Mouse (Mus musculus) midbrain, embryonic 14.5 days (tissue): Measurements from ENCODE around the gene Arsg. TPM values are rescaled to one million over a fixed set of nuclear protein-coding genes. Genes with fewer than 3 reads are reported as not detected.
"Not testable (repeated sequence)": the region's sequence is repeated elsewhere in the genome, so short reads cannot be mapped to it uniquely, and the experiment has no call there.

Experiments
- ATAC-seq: fragments of 200-750 bp; cut with Nextera tagmentation; 2 replicates; pipeline ENCODE4 v1.8.0; 2017; ENCODE audit warnings: moderate number of reproducible peaks, moderate library complexity; ENCODE audit not compliant: low FRiP score, low TSS enrichment
- DNase-seq: peaks from one replicate; pipeline ENCODE4 v3.0.0-alpha.2; 2015
- H3K27ac ChIP-seq: fragments of 300-500 bp; sonication (generic); replicated peaks from 2 replicates; pipeline ENCODE4 v1.5.1; 2014; ENCODE audit warnings: mild to moderate bottlenecking, low read depth, low read length, moderate library complexity
- H3K27me3 ChIP-seq: fragments of 300-500 bp; sonication (generic); 2 replicates; pipeline ENCODE4 v1.6.1; 2014; ENCODE audit warnings: low read length, control low read depth, mixed read lengths; ENCODE audit not compliant: control insufficient read depth, insufficient read depth
- H3K36me3 ChIP-seq: fragments of 300-500 bp; sonication (generic); 2 replicates; pipeline ENCODE4 v1.6.1; 2014; ENCODE audit warnings: low read length, control low read depth; ENCODE audit not compliant: control insufficient read depth, insufficient read depth
- H3K4me1 ChIP-seq: fragments of 300-500 bp; sonication (generic); 2 replicates; pipeline ENCODE4 v1.6.1; 2014; ENCODE audit warnings: mild to moderate bottlenecking, antibody characterized with exemption, low read length, control low read depth; ENCODE audit not compliant: control insufficient read depth, insufficient read depth
- H3K4me2 ChIP-seq: fragments of 300-500 bp; sonication (generic); 2 replicates; pipeline ENCODE4 v1.6.1; 2014; ENCODE audit warnings: mild to moderate bottlenecking, low read length, moderate library complexity
- H3K4me3 ChIP-seq: fragments of 300-500 bp; sonication (generic); replicated peaks from 2 replicates; pipeline ENCODE4 v1.5.1; 2014; ENCODE audit warnings: low read depth, low read length
- H3K9ac ChIP-seq: fragments of 300-500 bp; sonication (generic); replicated peaks from 2 replicates; pipeline ENCODE4 v1.6.1; 2014; ENCODE audit warnings: mild to moderate bottlenecking, low read length, moderate library complexity
- H3K9me3 ChIP-seq: fragments of 300-500 bp; sonication (generic); 2 replicates; pipeline ENCODE4 v1.6.1; 2016; ENCODE audit warnings: low read length, control low read depth, mixed read lengths; ENCODE audit not compliant: control insufficient read depth
- WGBS: fragments of 180-500 bp; shearing (Covaris S2); extraction: QIAGEN DNeasy Blood & Tissue Kit; methylation state at CpG from one replicate; pipeline ENCODE4 v1.1.7; 2014; 5-methylcytosine and 5-hydroxymethylcytosine counted together
- polyA plus RNA-seq: library from polyadenylated mRNA; unstranded; fragments of >200 nt; fragmentation: Nextera tagmentation; extraction: Ambion mirVana; gene quantifications from 2 replicates; pipeline ENCODE4 v1.2.1, GENCODE M21; 2014

Arsg gene
- polyA plus RNA-seq, 1 experiment from 2014 or later: 2.7 TPM

DNA sequence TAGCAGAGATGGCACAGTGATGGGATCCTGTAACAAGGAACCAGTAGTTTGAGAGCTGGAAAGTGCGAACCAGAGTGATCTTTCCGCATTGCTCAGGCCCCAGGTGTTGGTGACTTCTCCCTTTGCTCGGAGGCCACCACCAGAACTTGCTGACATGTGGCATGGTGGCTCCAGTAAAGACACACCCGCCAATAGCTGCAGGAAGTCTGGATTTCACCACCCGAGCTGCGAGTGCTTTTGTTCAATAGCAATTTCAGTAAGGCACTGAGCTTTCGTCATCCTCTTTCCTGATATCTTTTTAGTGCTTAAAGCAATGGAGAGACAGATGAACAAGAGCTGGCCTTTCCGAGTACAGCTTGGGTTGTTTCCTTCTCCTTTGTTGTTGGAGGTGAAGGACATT is 7.3 kb downstream of the Arsg start:
- Histone ChIP-seq H3K4me2 (no peak overlapping the region), H3K9ac (no peak overlapping the region), H3K27ac (no peak overlapping the region), H3K9me3 (no peaks in the 10 kb centered on the region), H3K4me1 (0 out of 2 replicates have a peak, but pooled peaks cover 2% of the 10 kb centered on the region), H3K27me3 (no peaks in the 10 kb centered on the region), H3K4me3 (no peak overlapping the region), H3K36me3 (no peaks in the 10 kb centered on the region)
- ATAC-seq (no peak), DNase-seq (no peak)
- 86% methylated on average over 8 of the region's 8 CpGs for WGBS

DNA sequence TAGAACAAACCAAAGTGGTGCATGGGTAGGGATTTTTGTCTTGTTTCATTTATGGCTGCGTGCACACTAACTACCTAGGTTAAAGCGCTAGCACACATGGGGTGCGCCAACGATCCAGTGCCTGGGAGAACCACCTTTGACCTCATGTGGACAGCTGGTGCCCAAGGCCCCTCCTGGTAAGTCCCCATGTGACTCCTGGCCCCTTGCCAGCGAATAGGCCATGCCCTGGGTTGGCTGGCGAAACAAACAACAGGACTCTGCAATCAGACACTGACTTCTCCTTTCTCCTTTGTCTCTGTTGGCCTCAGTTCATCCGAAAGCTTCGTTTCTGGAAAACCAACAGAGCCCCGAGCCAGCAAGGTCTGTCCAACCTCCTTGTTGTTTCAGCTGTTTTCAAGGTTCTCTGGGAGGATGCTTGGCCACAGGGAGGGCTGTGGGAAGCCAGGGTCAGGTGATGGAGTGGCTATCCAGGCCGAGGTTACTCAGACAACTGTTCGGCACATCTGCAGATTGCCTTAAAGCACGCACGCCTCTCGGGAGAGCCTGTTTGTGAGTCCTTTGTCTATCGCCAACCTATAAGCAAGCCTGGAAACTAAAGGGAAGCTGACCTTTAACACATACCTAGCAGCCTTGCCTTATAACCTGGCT is 12.3 kb downstream of the Arsg start:
- Histone ChIP-seq H3K4me3 (no peak overlapping the region), H3K9me3 (no peaks in the 10 kb centered on the region), H3K4me1 (no peaks in the 10 kb centered on the region), H3K27ac (no peak overlapping the region), H3K9ac (no peak overlapping the region), H3K36me3 (no peaks in the 10 kb centered on the region), H3K4me2 (no peak overlapping the region), H3K27me3 (no peaks in the 10 kb centered on the region)
- DNase-seq (no peak), ATAC-seq (no peak)
- 87% methylated on average over 15 of the region's 15 CpGs for WGBS

DNA sequence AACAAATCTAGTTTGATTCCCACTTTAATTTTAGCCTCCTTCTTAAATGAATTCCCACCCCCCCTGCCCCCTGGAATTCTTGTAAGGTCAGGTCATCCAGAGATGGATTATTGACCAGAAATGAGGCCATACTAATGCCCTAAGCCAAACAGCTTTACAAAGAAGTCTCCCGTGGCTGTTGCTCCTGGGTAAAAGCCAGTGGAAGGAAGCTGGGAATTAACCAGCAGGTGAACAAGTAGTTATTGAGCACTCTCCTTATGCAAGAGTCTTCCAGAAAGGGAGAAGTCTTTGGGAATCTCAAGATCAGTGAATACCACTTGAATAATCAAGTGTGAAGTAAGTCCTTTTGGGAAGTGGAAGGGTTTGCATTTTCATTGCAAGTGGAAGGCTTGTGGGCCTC is 13.9 kb downstream of the Arsg start:
- no peak overlapping the region for H3K9ac ChIP-seq
- 20% methylated on average over 1 of the region's 1 CpGs for WGBS

DNA sequence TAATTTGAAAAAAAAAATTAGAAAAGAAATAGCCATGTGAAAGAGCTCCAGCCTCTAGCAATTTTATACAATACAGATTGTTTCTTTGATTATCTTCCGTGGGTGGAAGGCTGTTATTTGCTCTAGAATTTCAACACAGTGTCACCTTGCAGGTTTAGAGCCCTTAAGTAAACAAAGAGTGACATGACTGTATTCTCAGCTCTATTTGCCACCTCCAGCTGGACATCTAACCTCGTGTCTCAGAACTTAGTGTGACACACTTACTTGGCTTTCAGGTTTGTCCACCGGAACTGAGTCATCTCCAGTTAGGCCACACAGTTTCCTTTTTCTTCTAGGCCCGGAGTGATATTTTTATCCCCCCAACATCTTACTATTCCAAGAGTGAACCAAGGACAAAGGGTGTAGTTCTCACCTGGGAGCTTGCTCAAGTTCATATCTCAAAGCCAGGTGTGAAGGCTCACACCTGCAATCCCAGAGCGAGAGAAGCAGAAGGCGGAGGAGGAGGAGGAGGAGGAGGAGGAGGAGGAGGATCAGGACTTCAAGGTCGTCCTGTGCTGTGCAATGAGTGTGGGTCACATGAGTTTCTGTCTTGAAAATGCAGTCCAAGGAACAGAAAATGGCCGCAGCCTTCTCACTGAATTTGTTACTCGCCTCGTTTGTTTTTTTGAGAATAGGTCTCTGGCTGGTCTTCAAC is 15.0 kb downstream of the Arsg start:
- Histone ChIP-seq H3K9me3 (no peaks in the 10 kb centered on the region), H3K27ac (no peak overlapping the region), H3K4me3 (no peak overlapping the region), H3K4me2 (no peak overlapping the region), H3K9ac (no peak overlapping the region), H3K36me3 (no peaks in the 10 kb centered on the region), H3K27me3 (no peaks in the 10 kb centered on the region), H3K4me1 (no peaks in the 10 kb centered on the region)
- 91% methylated on average over 10 of the region's 10 CpGs for WGBS
- DNase-seq (no peak), ATAC-seq (no peak)

More for the DNA sequence above, 13.9 kb downstream of the Arsg start:
- H3K4me3 ChIP-seq: no peak overlapping the region
- H3K27ac ChIP-seq: no peak overlapping the region
- no peaks in the 10 kb centered on the region for H3K36me3 ChIP-seq
- H3K27me3 ChIP-seq: no peaks in the 10 kb centered on the region
- DNase-seq: no peak
- H3K9me3 ChIP-seq: no peaks in the 10 kb centered on the region
- no peak overlapping the region for H3K4me2 ChIP-seq
- ATAC-seq: no peak
- H3K4me1 ChIP-seq: no peaks in the 10 kb centered on the region

DNA sequence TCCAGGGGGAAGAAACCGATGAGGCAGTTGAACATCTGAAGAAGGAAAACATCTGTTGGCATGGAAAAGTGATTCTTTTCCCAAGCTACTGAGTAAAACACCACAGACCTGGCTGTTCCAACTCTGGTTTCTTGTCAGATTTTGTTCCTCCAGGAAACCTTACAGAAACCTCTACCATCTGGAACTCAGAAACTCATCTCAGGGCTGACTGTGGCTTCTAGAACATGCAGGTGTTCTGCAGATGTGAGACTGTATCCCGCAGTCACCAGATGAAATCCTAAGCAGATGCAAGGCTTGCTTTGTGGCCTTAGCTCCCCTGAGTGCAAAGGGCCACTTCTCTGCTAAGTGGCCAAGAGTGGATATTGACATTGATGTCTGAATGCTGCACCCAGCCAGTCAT is 16.6 kb downstream of the Arsg start:
- Histone ChIP-seq H3K27ac (no peak overlapping the region), H3K4me3 (no peak overlapping the region), H3K9me3 (no peaks in the 10 kb centered on the region), H3K4me2 (no peak overlapping the region), H3K36me3 (no peaks in the 10 kb centered on the region), H3K9ac (no peak overlapping the region), H3K27me3 (no peaks in the 10 kb centered on the region), H3K4me1 (no peaks in the 10 kb centered on the region)
- no peak for ATAC-seq
- no peak for DNase-seq
- WGBS: 94% methylated on average over 2 of the region's 2 CpGs

DNA sequence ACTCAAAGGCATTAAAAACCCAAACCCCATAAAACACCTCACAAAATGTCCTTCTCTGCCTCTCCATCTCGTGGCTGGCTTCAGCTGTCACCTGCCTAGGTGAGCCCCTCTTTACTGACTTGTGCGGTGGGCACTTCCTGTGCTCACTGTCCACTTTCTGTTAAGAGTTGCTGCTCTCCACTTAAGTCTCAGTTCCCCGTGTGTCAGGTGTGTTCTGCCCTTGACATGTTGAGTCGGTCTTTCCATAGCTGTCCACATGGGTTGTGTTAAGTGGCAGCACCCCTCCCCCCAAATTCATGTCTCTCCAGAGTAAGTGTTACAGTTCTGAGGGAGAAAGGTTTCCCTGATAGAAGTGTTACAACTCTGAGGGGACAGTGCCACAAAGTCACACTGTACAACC is 18.7 kb downstream of the Arsg start:
- Histone ChIP-seq H3K27me3 (no peaks in the 10 kb centered on the region), H3K36me3 (no peaks in the 10 kb centered on the region), H3K27ac (no peak overlapping the region), H3K4me2 (no peak overlapping the region), H3K9me3 (no peaks in the 10 kb centered on the region), H3K4me1 (peaks cover 6% of the 10 kb centered on the region; the same call in 1 of the 2 replicates), H3K9ac (no peak overlapping the region), H3K4me3 (no peak overlapping the region)
- ATAC-seq (no peak), DNase-seq (no peak)
- 86% methylated on average over 4 of the region's 4 CpGs for WGBS

DNA sequence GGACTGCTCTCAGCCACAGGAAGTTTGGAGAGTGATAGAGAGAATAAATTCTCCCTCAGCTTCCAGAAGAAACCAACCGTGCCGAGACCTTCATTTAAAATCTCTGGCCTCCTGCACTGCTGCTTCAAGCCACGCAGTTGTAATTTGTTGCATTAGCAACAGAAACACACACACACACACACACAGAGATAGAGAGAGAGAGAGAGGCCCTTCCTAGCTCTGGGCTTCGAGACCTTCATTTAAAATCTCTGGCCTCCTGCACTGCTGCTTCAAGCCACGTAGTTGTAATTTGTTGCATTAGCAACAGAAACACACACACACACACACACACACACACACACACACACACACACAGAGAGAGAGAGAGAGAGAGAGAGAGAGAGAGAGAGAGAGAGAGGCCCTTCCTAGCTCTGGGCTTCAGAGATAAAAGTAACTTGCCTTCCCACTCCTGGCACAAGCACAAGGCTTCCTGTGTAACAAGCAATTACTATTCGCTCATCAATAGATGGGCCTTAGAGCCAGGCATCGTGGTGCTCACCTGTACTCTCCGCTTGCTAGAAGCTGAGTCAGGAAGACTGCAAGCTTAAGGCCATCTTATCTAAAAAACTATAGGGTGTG is 19.8 kb downstream of the Arsg start:
- H3K27ac ChIP-seq, H3K9ac ChIP-seq, ATAC-seq, H3K36me3 ChIP-seq, H3K4me3 ChIP-seq, H3K27me3 ChIP-seq, H3K4me2 ChIP-seq, H3K9me3 ChIP-seq, DNase-seq: not testable (repeated sequence)
- peaks cover 16% of the 10 kb centered on the region for H3K4me1 ChIP-seq
- 76% methylated on average over 8 of the region's 8 CpGs for WGBS

DNA sequence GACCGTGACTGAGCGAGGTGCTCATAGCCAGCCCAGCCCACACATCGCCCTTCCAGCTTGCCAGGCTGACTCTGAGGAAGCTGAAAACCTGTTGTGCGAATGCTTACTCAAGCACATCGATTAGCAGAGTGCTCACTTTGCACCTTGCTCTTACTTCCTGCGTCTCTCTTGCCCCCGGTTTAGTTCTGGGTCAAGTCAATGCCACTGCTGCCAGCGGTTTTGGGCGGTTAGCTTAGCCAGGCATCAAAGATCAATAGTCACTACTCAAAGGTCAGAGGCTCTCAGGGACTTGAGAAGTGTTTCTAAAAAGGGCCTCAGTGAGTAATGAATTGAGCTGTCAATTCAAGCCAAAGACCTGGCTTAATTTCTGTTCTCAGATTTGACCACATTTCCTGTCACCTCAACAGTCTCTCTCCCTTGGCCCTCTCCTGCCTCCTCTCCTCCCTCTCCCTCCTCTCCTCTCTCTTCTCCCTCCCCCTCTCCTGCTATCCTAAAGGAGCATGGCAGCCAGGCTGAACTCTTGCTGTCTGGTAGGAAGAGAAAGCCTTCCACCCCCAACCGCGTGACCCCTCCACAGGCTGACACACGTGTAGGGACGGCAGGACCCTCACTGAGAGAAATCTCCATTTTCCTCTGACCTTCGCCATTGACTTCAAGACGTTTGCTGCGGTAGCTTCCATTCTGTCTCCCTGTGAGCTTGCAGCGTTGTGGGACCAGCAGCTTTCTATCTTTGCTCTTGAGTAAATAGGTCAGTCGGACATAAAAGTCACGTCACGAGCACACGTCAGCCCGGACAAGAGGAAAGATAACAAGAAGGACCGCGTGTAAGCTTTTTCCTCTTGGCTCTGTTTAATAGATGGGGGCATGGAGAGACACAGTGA is 22.0 kb downstream of the Arsg start:
- WGBS: 48% methylated on average over 24 of the region's 24 CpGs
- H3K27ac ChIP-seq: no peak overlapping the region
- H3K9ac ChIP-seq: no peak overlapping the region
- no peak for DNase-seq
- no peaks in the 10 kb centered on the region for H3K27me3 ChIP-seq
- H3K9me3 ChIP-seq: no peaks in the 10 kb centered on the region
- H3K4me1 ChIP-seq: peaks cover 16% of the 10 kb centered on the region
- ATAC-seq: no peak
- no peaks in the 10 kb centered on the region for H3K36me3 ChIP-seq
- H3K4me3 ChIP-seq: no peak overlapping the region
- no peak overlapping the region for H3K4me2 ChIP-seq
